Mouse (Mus musculus) cortical plate, adult 2 months (tissue): ENCODE measurements around the gene Pde5a. TPM values are rescaled to one million over a fixed set of nuclear protein-coding genes. Genes with fewer than 3 reads are reported as not detected.

ENCODE experiments used
- H3K27ac ChIP-seq: fragments of 200-500 bp; 2 replicates; pipeline ENCODE4 v1.5.1; 2012; ENCODE audit warnings: low read length, control low read depth, inconsistent platforms; ENCODE audit not compliant: insufficient read depth
- H3K4me1 ChIP-seq: fragments of 200-500 bp; 2 replicates; pipeline ENCODE4 v1.6.1; 2011; ENCODE audit warnings: low read length; ENCODE audit not compliant: control insufficient read depth, insufficient read depth
- H3K4me3 ChIP-seq: fragments of 200-500 bp; 2 replicates; pipeline ENCODE4 v1.5.1; 2011; ENCODE audit warnings: mild to moderate bottlenecking, low read length, control low read depth; ENCODE audit not compliant: insufficient read depth
- CTCF ChIP-seq: fragments of 200-500 bp; IDR thresholded peaks from 2 replicates; pipeline ENCODE4 v1.5.1; 2011; ENCODE audit warnings: mild to moderate bottlenecking, control low read depth, low read length; ENCODE audit not compliant: insufficient read depth; ENCODE audit errors: extremely low read depth
- POLR2A ChIP-seq: fragments of 200-500 bp; IDR thresholded peaks from 2 replicates; pipeline ENCODE4 v1.6.1; 2011; ENCODE audit warnings: mild to moderate bottlenecking, low read length, control low read depth; ENCODE audit not compliant: insufficient read depth; ENCODE audit errors: extremely low read depth
- polyA plus RNA-seq: library from polyadenylated mRNA; depleted of rRNA; stranded (reverse); fragments of >200 nt; gene quantifications from 2 replicates; pipeline ENCODE4 v1.2.3, GENCODE M21; 2012; rRNA removed

Gene Pde5a
- polyA plus RNA-seq: 3.9 and 4.0 TPM in 2 replicates

- Histone ChIP-seq H3K4me3 (peak within 1 kb of the TSS; percentile 92), H3K27ac (peak within 1 kb of the TSS; percentile 93), H3K4me1 (no peaks in the 10 kb centered on the region)
- TF ChIP-seq CTCF (peak; percentile 26; the same call in 1 of the 2 replicates), POLR2A (no peak)
Observed at GRCm38 (mm10) chr3:122728852-122729600, at the start of gene Pde5a. Pde5a (plus strand) TSS chr3:122728947.

- Histone ChIP-seq H3K4me3 (no peak overlapping the region), H3K27ac (no peak overlapping the region), H3K4me1 (no peaks in the 10 kb centered on the region)
- TF ChIP-seq CTCF (no peak), POLR2A (no peak)
Observed at GRCm38 (mm10) chr3:122680851-122681250, 47.9 kb upstream of the Pde5a start.

- no peaks in the 10 kb centered on the region for H3K4me1 ChIP-seq
- TF ChIP-seq CTCF (no peak), POLR2A (no peak)
- H3K27ac ChIP-seq: no peak overlapping the region
- H3K4me3 ChIP-seq: no peak overlapping the region
Observed at GRCm38 (mm10) chr3:122682352-122682751, 46.4 kb upstream of the Pde5a start.

DNA sequence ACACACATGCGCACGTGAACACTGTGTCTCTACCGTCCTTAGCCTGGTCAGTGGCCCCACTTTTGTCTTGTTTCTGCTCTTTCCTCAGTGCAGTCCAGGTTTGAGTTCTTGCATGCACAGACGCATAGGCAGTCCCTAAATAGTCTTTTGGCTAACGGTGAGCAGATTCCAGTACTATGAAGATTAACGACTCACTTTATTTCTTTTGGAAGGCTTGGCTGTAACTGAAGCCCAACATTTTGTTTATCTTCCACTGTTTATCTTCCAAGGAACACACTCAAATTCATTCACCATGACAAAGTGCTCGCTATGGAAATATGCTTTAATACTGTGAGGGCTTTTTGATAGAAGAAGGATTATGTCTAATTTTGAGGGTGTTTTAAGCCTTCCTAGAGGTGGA lies 43.9 kb upstream of the Pde5a start:
- H3K4me1 ChIP-seq: no peaks in the 10 kb centered on the region
- H3K27ac ChIP-seq: no peak overlapping the region
- TF ChIP-seq CTCF: no peak
- TF ChIP-seq POLR2A: no peak
- no peak overlapping the region for H3K4me3 ChIP-seq

DNA sequence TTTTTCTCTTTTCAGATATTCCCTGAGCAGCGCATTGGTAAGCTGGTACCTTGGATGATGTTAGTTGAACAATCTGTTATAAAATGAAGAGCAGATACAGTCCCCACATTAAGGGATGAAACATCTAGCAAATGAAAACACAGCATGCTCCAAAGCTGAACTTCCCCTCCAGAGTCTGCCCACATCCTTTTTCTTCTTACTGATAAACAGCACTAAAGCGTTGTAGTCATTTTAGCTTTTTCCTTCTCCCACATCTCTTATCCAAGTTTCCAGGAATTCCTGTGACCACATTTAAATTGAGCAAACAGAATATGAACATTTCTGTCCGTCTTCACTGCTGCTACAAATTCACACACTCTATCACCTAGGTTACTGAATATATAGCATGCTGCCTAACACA lies 35.7 kb upstream of the Pde5a start:
- no peak overlapping the region for H3K4me3 ChIP-seq
- no peaks in the 10 kb centered on the region for H3K4me1 ChIP-seq
- TF ChIP-seq CTCF: no peak
- H3K27ac ChIP-seq: no peak overlapping the region

DNA sequence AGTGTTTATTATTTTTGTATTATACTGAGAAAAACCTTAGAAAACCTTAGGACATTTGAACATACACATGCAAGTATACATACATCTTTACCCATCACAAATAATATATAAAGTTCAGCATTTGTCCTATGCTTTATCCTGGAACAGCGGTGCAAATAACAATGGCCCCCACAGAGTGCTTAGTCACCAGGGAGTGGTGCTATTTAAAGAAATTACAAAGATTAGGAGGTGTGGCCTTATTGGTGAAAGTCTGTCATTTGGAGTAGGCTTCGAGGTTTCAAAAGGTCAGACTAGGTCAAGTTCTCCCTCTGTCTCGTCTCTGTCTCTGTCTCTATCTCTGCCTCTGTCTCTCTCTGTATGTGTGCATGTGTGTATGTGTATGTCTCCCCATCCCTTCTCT lies 32.9 kb upstream of the Pde5a start:
- Histone ChIP-seq H3K4me3 (no peak overlapping the region), H3K27ac (no peak overlapping the region), H3K4me1 (no peaks in the 10 kb centered on the region)
- TF ChIP-seq POLR2A: no peak
- TF ChIP-seq CTCF: no peak

GRCm38 (mm10) chr3:122696672-122697071 lies 32.1 kb upstream of the Pde5a start:
- Histone ChIP-seq H3K4me1 (no peaks in the 10 kb centered on the region), H3K27ac (no peak overlapping the region), H3K4me3 (no peak overlapping the region)
- TF ChIP-seq CTCF: no peak
- TF ChIP-seq POLR2A: no peak

- H3K4me1 ChIP-seq: 0 out of 2 replicates have a peak, but pooled peaks cover 1% of the 10 kb centered on the region
- TF ChIP-seq POLR2A: no peak
- TF ChIP-seq CTCF: no peak
- H3K4me3 ChIP-seq: no peak overlapping the region
- H3K27ac ChIP-seq: no peak overlapping the region
Observed at GRCm38 (mm10) chr3:122704209-122704608, 24.5 kb upstream of the Pde5a start.

DNA sequence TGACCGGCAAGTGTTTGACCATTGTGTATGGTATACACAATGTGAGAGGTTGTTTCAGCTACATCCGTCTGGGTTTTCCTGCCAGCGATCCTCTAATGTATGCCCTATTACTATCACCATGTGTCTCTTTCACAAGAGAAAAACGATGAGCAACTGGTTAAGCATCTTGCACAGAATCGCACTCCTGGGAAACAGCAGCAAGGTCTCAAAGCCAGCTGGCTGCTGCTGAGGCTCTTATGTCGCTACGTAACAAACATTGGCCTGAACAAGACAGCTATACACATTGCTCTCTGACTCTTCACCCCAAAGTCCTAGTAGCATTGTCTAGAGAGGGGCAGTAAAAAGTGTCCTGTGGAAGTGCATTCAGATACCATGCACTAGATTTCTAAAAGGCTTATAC lies 23.5 kb upstream of the Pde5a start:
- no peak for TF ChIP-seq CTCF
- TF ChIP-seq POLR2A: no peak

DNA sequence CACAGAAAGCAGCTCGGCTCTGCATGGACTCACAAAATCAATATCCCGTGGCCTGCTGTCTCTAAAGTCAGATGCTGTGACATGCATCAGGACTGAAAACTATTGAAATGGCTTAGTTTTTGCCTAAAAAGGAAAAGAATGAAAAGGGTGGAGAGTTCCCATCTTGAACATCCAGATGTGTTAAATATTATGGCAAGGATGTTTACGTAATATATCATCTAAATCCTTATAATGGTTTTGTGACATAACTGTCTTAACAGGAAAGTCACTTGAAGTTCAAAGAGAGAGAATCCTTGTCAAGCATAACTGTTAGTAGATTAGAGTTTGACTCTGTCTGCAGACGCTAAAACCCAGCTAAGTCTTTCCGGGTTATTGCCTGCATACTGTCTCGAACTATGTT lies 20.3 kb upstream of the Pde5a start:
- TF ChIP-seq POLR2A (no peak), CTCF (no peak)
- H3K4me1 ChIP-seq: 0 out of 2 replicates have a peak, but pooled peaks cover 1% of the 10 kb centered on the region
- no peak overlapping the region for H3K4me3 ChIP-seq
- no peak overlapping the region for H3K27ac ChIP-seq

More for the DNA sequence above, 23.5 kb upstream of the Pde5a start:
- Histone ChIP-seq H3K4me1 (0 out of 2 replicates have a peak, but pooled peaks cover 1% of the 10 kb centered on the region), H3K27ac (no peak overlapping the region), H3K4me3 (no peak overlapping the region)

DNA sequence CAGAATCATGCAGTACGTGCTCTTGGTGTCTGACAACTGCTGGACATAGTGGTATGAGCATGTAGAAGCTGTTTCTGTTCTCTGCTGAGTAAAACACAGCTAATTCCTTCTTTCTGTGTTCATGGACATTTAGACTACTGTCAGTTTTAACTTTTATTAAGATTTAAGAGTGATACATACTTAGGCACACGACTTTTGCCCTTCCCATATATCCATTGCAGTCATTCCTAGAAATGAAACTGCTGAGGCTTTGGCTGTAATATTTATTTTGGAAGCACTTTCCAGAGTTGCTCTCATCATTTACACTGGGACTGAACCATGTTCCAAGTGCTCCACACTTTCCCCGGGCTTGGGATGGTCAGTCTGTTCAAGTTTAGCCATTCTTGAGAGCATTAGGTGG lies 18.6 kb upstream of the Pde5a start:
- TF ChIP-seq POLR2A: no peak
- TF ChIP-seq CTCF: no peak
- Histone ChIP-seq H3K27ac (no peak overlapping the region), H3K4me3 (no peak overlapping the region), H3K4me1 (no peaks in the 10 kb centered on the region)

- Histone ChIP-seq H3K4me1 (no peaks in the 10 kb centered on the region), H3K27ac (no peak overlapping the region), H3K4me3 (no peak overlapping the region)
- TF ChIP-seq CTCF (no peak), POLR2A (no peak)
Observed at GRCm38 (mm10) chr3:122718631-122719030, 10.1 kb upstream of the Pde5a start.
